Mouse (Mus musculus): Measurements from ENCODE around the gene Yif1a. TPM values are rescaled to one million over a fixed set of nuclear protein-coding genes. Genes with fewer than 3 reads are reported as not detected.
A peak's percentile ranks its signal among the peaks of the same experiment; 100 is the strongest.

Yif1a gene
- polyA plus RNA-seq, 1 experiment from 2014 or later = 57.1 TPM

- ATAC-seq = no peak
- H3K4me1 ChIP-seq (replicated peaks) = peaks cover 30% of the 10 kb centered on the region
- H3K9ac ChIP-seq (replicated peaks) = 0 out of 2 replicates have a peak overlapping the region, but pooled peaks have one; percentile 33
- H3K4me2 ChIP-seq (replicated peaks) = no peak overlapping the region; the same call in 1 of the 2 replicates
- H3K36me3 ChIP-seq = peaks cover 35% of the 10 kb centered on the region
- H3K4me3 ChIP-seq (replicated peaks) = no peak overlapping the region
- WGBS = 49% methylated on average over 3 of the region's 3 CpGs
- H3K27ac ChIP-seq = no peak overlapping the region
- H3K27me3 ChIP-seq = peaks cover 61% of the 10 kb centered on the region
- no peaks in the 10 kb centered on the region for H3K9me3 ChIP-seq
Measured at GRCm38 (mm10) chr19:5051515-5051914, 36.8 kb upstream of the Yif1a start.

GRCm38 (mm10) chr19:5052166-5052822, 36.0 kb upstream of the Yif1a start:
- ATAC-seq = no peak
- H3K27me3 ChIP-seq = peaks cover 61% of the 10 kb centered on the region
- H3K9me3 ChIP-seq = no peaks in the 10 kb centered on the region
- 33% methylated on average over 25 of the region's 25 CpGs for WGBS
- no peak overlapping the region for H3K4me2 ChIP-seq (replicated peaks)
- peaks cover 30% of the 10 kb centered on the region for H3K4me1 ChIP-seq (replicated peaks)
- no peak overlapping the region for H3K27ac ChIP-seq
- no peak overlapping the region for H3K4me3 ChIP-seq (replicated peaks)
- no peak overlapping the region for H3K9ac ChIP-seq (replicated peaks)
- peaks cover 27% of the 10 kb centered on the region for H3K36me3 ChIP-seq

- 55% methylated on average over 17 of the region's 17 CpGs for WGBS
- Histone ChIP-seq H3K4me2 (replicated peaks) (no peak overlapping the region), H3K9ac (replicated peaks) (no peak overlapping the region), H3K9me3 (no peaks in the 10 kb centered on the region), H3K27ac (no peak overlapping the region), H3K4me3 (replicated peaks) (no peak overlapping the region), H3K4me1 (replicated peaks) (peaks cover 30% of the 10 kb centered on the region), H3K27me3 (peaks cover 61% of the 10 kb centered on the region), H3K36me3 (peaks cover 21% of the 10 kb centered on the region)
- no peak for ATAC-seq
Measured at GRCm38 (mm10) chr19:5052853-5053252, 35.5 kb upstream of the Yif1a start.

GRCm38 (mm10) chr19:5053909-5054308, 34.4 kb upstream of the Yif1a start:
- H3K4me3 ChIP-seq (replicated peaks) = no peak overlapping the region
- H3K4me2 ChIP-seq (replicated peaks) = no peak overlapping the region
- peaks cover 35% of the 10 kb centered on the region for H3K4me1 ChIP-seq (replicated peaks)
- peaks cover 11% of the 10 kb centered on the region for H3K36me3 ChIP-seq
- no peaks in the 10 kb centered on the region for H3K9me3 ChIP-seq
- peaks cover 61% of the 10 kb centered on the region for H3K27me3 ChIP-seq
- WGBS = 19% methylated on average over 9 of the region's 9 CpGs
- H3K27ac ChIP-seq = no peak overlapping the region
- H3K9ac ChIP-seq (replicated peaks) = no peak overlapping the region
- no peak for ATAC-seq

- peaks cover 48% of the 10 kb centered on the region for H3K27me3 ChIP-seq
- H3K4me1 ChIP-seq (replicated peaks) = peaks cover 30% of the 10 kb centered on the region
- H3K4me3 ChIP-seq (replicated peaks) = no peak overlapping the region
- peak; percentile 52 for ATAC-seq
- H3K4me2 ChIP-seq (replicated peaks) = no peak overlapping the region
- H3K36me3 ChIP-seq = no peaks in the 10 kb centered on the region
- WGBS = 6% methylated on average over 6 of the region's 6 CpGs
- no peak overlapping the region; the same call in 1 of the 2 replicates for H3K9ac ChIP-seq (replicated peaks)
- H3K9me3 ChIP-seq = no peaks in the 10 kb centered on the region
- H3K27ac ChIP-seq = no peak overlapping the region
Measured at GRCm38 (mm10) chr19:5056251-5056650, 32.1 kb upstream of the Yif1a start.

GRCm38 (mm10) chr19:5057876-5058775, 30.2 kb upstream of the Yif1a start:
- Histone ChIP-seq H3K4me3 (replicated peaks) (no peak overlapping the region), H3K36me3 (no peaks in the 10 kb centered on the region), H3K27ac (no peak overlapping the region), H3K4me1 (replicated peaks) (peaks cover 28% of the 10 kb centered on the region), H3K4me2 (replicated peaks) (no peak overlapping the region), H3K27me3 (peaks cover 30% of the 10 kb centered on the region), H3K9ac (replicated peaks) (no peak overlapping the region), H3K9me3 (no peaks in the 10 kb centered on the region)
- no peak for ATAC-seq
- WGBS = 28% methylated on average over 16 of the region's 16 CpGs

GRCm38 (mm10) chr19:5058801-5059771, 29.3 kb upstream of the Yif1a start:
- no peaks in the 10 kb centered on the region for H3K9me3 ChIP-seq
- H3K4me1 ChIP-seq (replicated peaks) = peaks cover 28% of the 10 kb centered on the region
- no peaks in the 10 kb centered on the region for H3K36me3 ChIP-seq
- H3K9ac ChIP-seq (replicated peaks) = peak overlapping the region; percentile 33; the same call in 1 of the 2 replicates
- 10% methylated on average over 10 of the region's 10 CpGs for WGBS
- H3K27me3 ChIP-seq = peaks cover 20% of the 10 kb centered on the region
- H3K4me3 ChIP-seq (replicated peaks) = no peak overlapping the region
- peak; percentile 41; the same call in 1 of the 2 replicates for ATAC-seq
- no peak overlapping the region for H3K27ac ChIP-seq
- H3K4me2 ChIP-seq (replicated peaks) = no peak overlapping the region

- Histone ChIP-seq H3K36me3 (no peaks in the 10 kb centered on the region), H3K27me3 (peaks cover 14% of the 10 kb centered on the region), H3K4me3 (replicated peaks) (no peak overlapping the region), H3K4me2 (replicated peaks) (no peak overlapping the region), H3K4me1 (replicated peaks) (peaks cover 28% of the 10 kb centered on the region), H3K27ac (no peak overlapping the region), H3K9ac (replicated peaks) (no peak overlapping the region), H3K9me3 (no peaks in the 10 kb centered on the region)
- WGBS = 41% methylated on average over 5 of the region's 5 CpGs
- ATAC-seq = no peak
Measured at GRCm38 (mm10) chr19:5060365-5061330, 27.7 kb upstream of the Yif1a start.

GRCm38 (mm10) chr19:5062041-5062440, 26.3 kb upstream of the Yif1a start:
- no peaks in the 10 kb centered on the region for H3K36me3 ChIP-seq
- no peak overlapping the region for H3K9ac ChIP-seq (replicated peaks)
- peaks cover 24% of the 10 kb centered on the region for H3K4me1 ChIP-seq (replicated peaks)
- no peaks in the 10 kb centered on the region for H3K9me3 ChIP-seq
- no peak overlapping the region for H3K4me3 ChIP-seq (replicated peaks)
- H3K27ac ChIP-seq = no peak overlapping the region
- no peak for ATAC-seq
- H3K27me3 ChIP-seq = peaks cover 26% of the 10 kb centered on the region
- H3K4me2 ChIP-seq (replicated peaks) = no peak overlapping the region
- WGBS = 86% methylated on average over 5 of the region's 5 CpGs

- H3K9ac ChIP-seq (replicated peaks) = no peak overlapping the region
- no peak overlapping the region for H3K4me2 ChIP-seq (replicated peaks)
- H3K9me3 ChIP-seq = no peaks in the 10 kb centered on the region
- ATAC-seq = no peak
- no peak overlapping the region for H3K27ac ChIP-seq
- H3K27me3 ChIP-seq = peaks cover 30% of the 10 kb centered on the region
- no peaks in the 10 kb centered on the region for H3K36me3 ChIP-seq
- no peak overlapping the region for H3K4me3 ChIP-seq (replicated peaks)
- WGBS = 81% methylated on average over 6 of the region's 6 CpGs
- peaks cover 28% of the 10 kb centered on the region for H3K4me1 ChIP-seq (replicated peaks)
Measured at GRCm38 (mm10) chr19:5062446-5062845, 25.9 kb upstream of the Yif1a start.
